Mouse (Mus musculus): ENCODE results near the gene Rpl3l. TPM values are rescaled to one million over a fixed set of nuclear protein-coding genes. Genes with fewer than 3 reads are reported as not detected.

Gene Rpl3l
- polyA plus RNA-seq, 1 experiment, result not detected

- H3K4me3 ChIP-seq (ENCODE audit: insufficient read depth, low read length), result no peak overlapping the region
- no peak overlapping the region for H3K27ac ChIP-seq (ENCODE audit: insufficient read depth, low read length)
- TF ChIP-seq POLR2A (IDR thresholded peaks at IDR 0.05; ENCODE audit: low read depth, low read length) (no peak), CTCF (IDR thresholded peaks at IDR 0.05; ENCODE audit: borderline replicate concordance, insufficient read depth, low read length) (no peak)
- no peaks in the 10 kb centered on the region for H3K4me1 ChIP-seq (ENCODE audit: control insufficient read depth, insufficient read depth, low read length)
These were observed 33.5 kb downstream of the Rpl3l start for GRCm38 (mm10) chr17:24761121-24761520.

GRCm38 (mm10) chr17:24765016-24765905, 37.6 kb downstream of the Rpl3l start:
- H3K4me1 ChIP-seq (ENCODE audit: control insufficient read depth, insufficient read depth, low read length), result no peaks in the 10 kb centered on the region
- no peak overlapping the region for H3K4me3 ChIP-seq (ENCODE audit: insufficient read depth, low read length)
- no peak overlapping the region for H3K27ac ChIP-seq (ENCODE audit: insufficient read depth, low read length)
- TF ChIP-seq CTCF (IDR thresholded peaks at IDR 0.05; ENCODE audit: borderline replicate concordance, insufficient read depth, low read length) (no peak), POLR2A (IDR thresholded peaks at IDR 0.05; ENCODE audit: low read depth, low read length) (no peak)

- no peak overlapping the region for H3K27ac ChIP-seq (ENCODE audit: insufficient read depth, low read length)
- H3K4me1 ChIP-seq (ENCODE audit: control insufficient read depth, insufficient read depth, low read length), result no peaks in the 10 kb centered on the region
- no peak overlapping the region for H3K4me3 ChIP-seq (ENCODE audit: insufficient read depth, low read length)
- TF ChIP-seq CTCF (IDR thresholded peaks at IDR 0.05; ENCODE audit: borderline replicate concordance, insufficient read depth, low read length) (no peak), POLR2A (IDR thresholded peaks at IDR 0.05; ENCODE audit: low read depth, low read length) (no peak)
These were observed 38.8 kb downstream of the Rpl3l start for GRCm38 (mm10) chr17:24766266-24766875.

GRCm38 (mm10) chr17:24769146-24769545, 41.5 kb downstream of the Rpl3l start:
- Histone ChIP-seq H3K4me3 (ENCODE audit: insufficient read depth, low read length) (no peak overlapping the region), H3K27ac (ENCODE audit: insufficient read depth, low read length) (no peak overlapping the region), H3K4me1 (ENCODE audit: control insufficient read depth, insufficient read depth, low read length) (no peaks in the 10 kb centered on the region)
- no peak for TF ChIP-seq POLR2A (IDR thresholded peaks at IDR 0.05; ENCODE audit: low read depth, low read length)
- TF ChIP-seq CTCF (IDR thresholded peaks at IDR 0.05; ENCODE audit: borderline replicate concordance, insufficient read depth, low read length), result no peak

- H3K27ac ChIP-seq (ENCODE audit: insufficient read depth, low read length), result no peak overlapping the region
- TF ChIP-seq CTCF (IDR thresholded peaks at IDR 0.05; ENCODE audit: borderline replicate concordance, insufficient read depth, low read length), result no peak
- TF ChIP-seq POLR2A (IDR thresholded peaks at IDR 0.05; ENCODE audit: low read depth, low read length), result no peak
- no peaks in the 10 kb centered on the region for H3K4me1 ChIP-seq (ENCODE audit: control insufficient read depth, insufficient read depth, low read length)
- H3K4me3 ChIP-seq (ENCODE audit: insufficient read depth, low read length), result no peak overlapping the region
These were observed 45.6 kb downstream of the Rpl3l start for GRCm38 (mm10) chr17:24773241-24773640.

GRCm38 (mm10) chr17:24775173-24775572, 47.6 kb downstream of the Rpl3l start:
- Histone ChIP-seq H3K4me1 (ENCODE audit: control insufficient read depth, insufficient read depth, low read length) (no peaks in the 10 kb centered on the region), H3K4me3 (ENCODE audit: insufficient read depth, low read length) (no peak overlapping the region), H3K27ac (ENCODE audit: insufficient read depth, low read length) (no peak overlapping the region)
- no peak for TF ChIP-seq CTCF (IDR thresholded peaks at IDR 0.05; ENCODE audit: borderline replicate concordance, insufficient read depth, low read length)
- TF ChIP-seq POLR2A (IDR thresholded peaks at IDR 0.05; ENCODE audit: low read depth, low read length), result no peak

- TF ChIP-seq CTCF (IDR thresholded peaks at IDR 0.05; ENCODE audit: borderline replicate concordance, insufficient read depth, low read length) (no peak), POLR2A (IDR thresholded peaks at IDR 0.05; ENCODE audit: low read depth, low read length) (no peak)
- Histone ChIP-seq H3K4me3 (ENCODE audit: insufficient read depth, low read length) (no peak overlapping the region), H3K4me1 (ENCODE audit: control insufficient read depth, insufficient read depth, low read length) (no peaks in the 10 kb centered on the region), H3K27ac (ENCODE audit: insufficient read depth, low read length) (no peak overlapping the region)
These were observed 49.5 kb downstream of the Rpl3l start for GRCm38 (mm10) chr17:24777073-24777472.

- Histone ChIP-seq H3K4me3 (ENCODE audit: insufficient read depth, low read length) (no peak overlapping the region), H3K27ac (ENCODE audit: insufficient read depth, low read length) (no peak overlapping the region), H3K4me1 (ENCODE audit: control insufficient read depth, insufficient read depth, low read length) (no peaks in the 10 kb centered on the region)
- TF ChIP-seq CTCF (IDR thresholded peaks at IDR 0.05; ENCODE audit: borderline replicate concordance, insufficient read depth, low read length) (no peak), POLR2A (IDR thresholded peaks at IDR 0.05; ENCODE audit: low read depth, low read length) (no peak)
These were observed 53.2 kb downstream of the Rpl3l start for GRCm38 (mm10) chr17:24780821-24781220.

Other genes with a start within 250 kb of the Rpl3l start
- 20.9 and 23.3 TPM in 2 replicates for gene Mlst8, start 248.7 kb upstream of the Rpl3l start, polyA plus RNA-seq (2011; ENCODE audit: insufficient read length, low read depth, missing spikeins)
- not detected in 2 replicates for gene Caskin1, start 239.2 kb upstream of the Rpl3l start, polyA plus RNA-seq (2011; ENCODE audit: insufficient read length, low read depth, missing spikeins)
- gene Traf7, start 199.9 kb upstream of the Rpl3l start, polyA plus RNA-seq (2011; ENCODE audit: insufficient read length, low read depth, missing spikeins), result 161 and 163 TPM in 2 replicates
- 1.4 and 1.6 TPM in 2 replicates for gene Rab26, start 193.6 kb upstream of the Rpl3l start, polyA plus RNA-seq (2011; ENCODE audit: insufficient read length, low read depth, missing spikeins)
- 63.1 and 66.7 TPM in 2 replicates for gene Pkd1, start 178.0 kb upstream of the Rpl3l start, polyA plus RNA-seq (2011; ENCODE audit: insufficient read length, low read depth, missing spikeins)
- gene Tsc2, start 95.2 kb upstream of the Rpl3l start, polyA plus RNA-seq (2011; ENCODE audit: insufficient read length, low read depth, missing spikeins), result 75.0 and 83.8 TPM in 2 replicates
- 8.7 and 11.1 TPM in 2 replicates for gene Nthl1, start 95.1 kb upstream of the Rpl3l start, polyA plus RNA-seq (2011; ENCODE audit: insufficient read length, low read depth, missing spikeins)
- gene Slc9a3r2, start 77.5 kb upstream of the Rpl3l start, polyA plus RNA-seq (2011; ENCODE audit: insufficient read length, low read depth, missing spikeins), result 24.2 and 25.9 TPM in 2 replicates
- not detected in 2 replicates for gene Npw, start 69.4 kb upstream of the Rpl3l start, polyA plus RNA-seq (2011; ENCODE audit: insufficient read length, low read depth, missing spikeins)
- gene Zfp598, start 58.1 kb upstream of the Rpl3l start, polyA plus RNA-seq (2011; ENCODE audit: insufficient read length, low read depth, missing spikeins), result 21.6 and 22.2 TPM in 2 replicates
- 0.99 and 1.1 TPM in 2 replicates for gene Syngr3, start 37.9 kb upstream of the Rpl3l start, polyA plus RNA-seq (2011; ENCODE audit: insufficient read length, low read depth, missing spikeins)
- gene Gfer, start 31.7 kb upstream of the Rpl3l start, polyA plus RNA-seq (2011; ENCODE audit: insufficient read length, low read depth, missing spikeins), result 26.8 and 34.7 TPM in 2 replicates
- 1.2 and 2.4 TPM in 2 replicates for gene Noxo1, start 31.6 kb upstream of the Rpl3l start, polyA plus RNA-seq (2011; ENCODE audit: insufficient read length, low read depth, missing spikeins)
- gene Tbl3, start 20.2 kb upstream of the Rpl3l start, polyA plus RNA-seq (2011; ENCODE audit: insufficient read length, low read depth, missing spikeins), result 24.8 and 27.5 TPM in 2 replicates
- gene Rnf151, start 9.8 kb upstream of the Rpl3l start, polyA plus RNA-seq (2011; ENCODE audit: insufficient read length, low read depth, missing spikeins), result 0.58 TPM in 1 of 2 replicates, not detected in the other
- gene Rps2, start 9.7 kb upstream of the Rpl3l start, polyA plus RNA-seq (2011; ENCODE audit: insufficient read length, low read depth, missing spikeins), result 1,298 and 1,393 TPM in 2 replicates
- 96.8 and 100 TPM in 2 replicates for gene Ndufb10, start 3.3 kb upstream of the Rpl3l start, polyA plus RNA-seq (2011; ENCODE audit: insufficient read length, low read depth, missing spikeins)
- gene Msrb1, start 8.8 kb downstream of the Rpl3l start, polyA plus RNA-seq (2011; ENCODE audit: insufficient read length, low read depth, missing spikeins), result 80.8 and 110 TPM in 2 replicates
- gene Hs3st6, start 25.2 kb downstream of the Rpl3l start, polyA plus RNA-seq (2011; ENCODE audit: insufficient read length, low read depth, missing spikeins), result not detected in 2 replicates
- not detected in 2 replicates for gene Meiob, start 76.5 kb downstream of the Rpl3l start, polyA plus RNA-seq (2011; ENCODE audit: insufficient read length, low read depth, missing spikeins)
- gene Hagh, start 112.3 kb downstream of the Rpl3l start, polyA plus RNA-seq (2011; ENCODE audit: insufficient read length, low read depth, missing spikeins), result 14.3 and 18.9 TPM in 2 replicates
- gene Fahd1, start 122.5 kb downstream of the Rpl3l start, polyA plus RNA-seq (2011; ENCODE audit: insufficient read length, low read depth, missing spikeins), result 9.3 and 11.5 TPM in 2 replicates
- not detected in 2 replicates for gene Igfals, start 138.2 kb downstream of the Rpl3l start, polyA plus RNA-seq (2011; ENCODE audit: insufficient read length, low read depth, missing spikeins)
- 22.2 and 25.6 TPM in 2 replicates for gene Nubp2, start 158.5 kb downstream of the Rpl3l start, polyA plus RNA-seq (2011; ENCODE audit: insufficient read length, low read depth, missing spikeins)
- 15.5 and 17.4 TPM in 2 replicates for gene Spsb3, start 158.8 kb downstream of the Rpl3l start, polyA plus RNA-seq (2011; ENCODE audit: insufficient read length, low read depth, missing spikeins)
- 12.4 and 14.7 TPM in 2 replicates for gene Eme2, start 167.3 kb downstream of the Rpl3l start, polyA plus RNA-seq (2011; ENCODE audit: insufficient read length, low read depth, missing spikeins)
- gene Mrps34, start 167.3 kb downstream of the Rpl3l start, polyA plus RNA-seq (2011; ENCODE audit: insufficient read length, low read depth, missing spikeins), result 25.5 and 28.7 TPM in 2 replicates
- gene Nme3, start 168.7 kb downstream of the Rpl3l start, polyA plus RNA-seq (2011; ENCODE audit: insufficient read length, low read depth, missing spikeins), result 2.7 and 4.7 TPM in 2 replicates
- gene Mapk8ip3, start 209.2 kb downstream of the Rpl3l start, polyA plus RNA-seq (2011; ENCODE audit: insufficient read length, low read depth, missing spikeins), result 61.9 and 72.0 TPM in 2 replicates
- gene Jpt2, start 232.9 kb downstream of the Rpl3l start, polyA plus RNA-seq (2011; ENCODE audit: insufficient read length, low read depth, missing spikeins), result 90.5 and 109 TPM in 2 replicates